Mouse (Mus musculus) olfactory bulb, adult 2 months (tissue): Measurements from ENCODE around the gene Nat8f3. TPM values are rescaled to one million over a fixed set of nuclear protein-coding genes. Genes with fewer than 3 reads are reported as not detected.

Experiments
- polyA plus RNA-seq: library from polyadenylated mRNA; stranded (reverse); fragments of >200 nt; gene quantifications from 2 replicates; pipeline ENCODE4 v1.2.4, GENCODE M21; 2012; ENCODE audit warnings: low replicate concordance; ENCODE audit not compliant: missing spikeins, insufficient read depth, insufficient read length

Gene Nat8f3
- polyA plus RNA-seq, 1 experiment: not detected

Other genes starting within 250 kb of the Nat8f3 start
- gene Alms1, start 178.2 kb downstream of the Nat8f3 start, polyA plus RNA-seq: 30.3 TPM in 1 of 2 replicates, not detected in the other
- gene Nat8f7, start 52.5 kb downstream of the Nat8f3 start, polyA plus RNA-seq: not detected in 2 replicates
- not detected in 2 replicates for gene Nat8f6, start 55.2 kb upstream of the Nat8f3 start, polyA plus RNA-seq
- not detected in 2 replicates for gene Nat8f5, start 55.2 kb upstream of the Nat8f3 start, polyA plus RNA-seq
- gene Nat8, start 66.3 kb upstream of the Nat8f3 start, polyA plus RNA-seq: not detected in 2 replicates
- gene Nat8f2, start 103.4 kb upstream of the Nat8f3 start, polyA plus RNA-seq: not detected in 2 replicates
- gene Nat8f4, start 139.1 kb upstream of the Nat8f3 start, polyA plus RNA-seq: not detected in 2 replicates
- gene Tprkb, start 146.1 kb upstream of the Nat8f3 start, polyA plus RNA-seq: not detected in 2 replicates
- not detected in 2 replicates for gene Nat8f1, start 149.9 kb upstream of the Nat8f3 start, polyA plus RNA-seq
- 707 TPM in 1 of 2 replicates, not detected in the other for gene Dusp11, start 195.9 kb upstream of the Nat8f3 start, polyA plus RNA-seq